Comparison of ENCODE assay signal across 10 mouse cellular contexts in genomic region chr2:173578595-173578994, GRCm38 (mm10). TPM values are rescaled to one million over a fixed set of nuclear protein-coding genes. Genes with fewer than 3 reads are reported as not detected.
DNase-seq lines count a peak whose midpoint lies in the region; ATAC-seq and TF ChIP-seq lines count a peak whose summit lies in the region.
"Had no signal": no experiment of that assay in that cellular context is flagged by ENCODE, and none has a peak within 500 bp of the region (broad histone marks: within the 10 kb centered on the region; RNA-seq: fewer than 3 reads in every experiment).

No protein-coding gene starts in this region.

- DNase-seq in kidney, adult 8-10 months: no peak
- DNase-seq in hindbrain, postnatal 0 days (ENCODE audit: low spot score): no peak
- no peak for DNase-seq in urinary bladder, postnatal 4 days (ENCODE audit: low spot score in 2 of 2)
- DNase-seq in urinary bladder, postnatal 25 days (ENCODE audit: low spot score): no peak
- DNase-seq: cerebellum, adult 11-12 months had no signal

- H3K9ac ChIP-seq in kidney, embryonic 14.5 days (ENCODE audit: low read depth, low read length): peak overlapping the region; percentile 56
- H3K9ac ChIP-seq in hindbrain, postnatal 0 days (replicated peaks; ENCODE audit: low read length): no peak overlapping the region
- no peak overlapping the region for H3K9ac ChIP-seq in midbrain, embryonic 16.5 days (ENCODE audit: low read depth, low read length)

- 27% methylated on average over 8 of the region's 8 CpGs for WGBS in kidney, embryonic 14.5 days
- 22% methylated on average over 8 of the region's 8 CpGs for WGBS in hindbrain, postnatal 0 days
- 24% methylated on average over 8 of the region's 8 CpGs for WGBS in midbrain, embryonic 16.5 days

- H3K4me1 ChIP-seq in kidney, embryonic 14.5 days (ENCODE audit: control insufficient read depth, insufficient read depth, low read length): 0 out of 2 replicates have a peak, but pooled peaks cover 8% of the 10 kb centered on the region
- no peaks in the 10 kb centered on the region for H3K4me1 ChIP-seq in hindbrain, postnatal 0 days (ENCODE audit: insufficient read depth, low read length)
- H3K4me1 ChIP-seq in midbrain, embryonic 16.5 days (ENCODE audit: control insufficient read depth, insufficient read depth, low read length): peaks cover 7% of the 10 kb centered on the region; the same call in 1 of the 2 replicates

- no peaks in the 10 kb centered on the region for H3K36me3 ChIP-seq in kidney, embryonic 14.5 days (ENCODE audit: control insufficient read depth, insufficient read depth, low read length)
- H3K36me3 ChIP-seq in hindbrain, postnatal 0 days (ENCODE audit: insufficient read depth, low read length): no peaks in the 10 kb centered on the region
- H3K36me3 ChIP-seq in midbrain, embryonic 16.5 days (ENCODE audit: control insufficient read depth, insufficient read depth, low read length): no peaks in the 10 kb centered on the region

- ATAC-seq in kidney, embryonic 14.5 days (ENCODE audit: low FRiP score, low TSS enrichment): peak; percentile 22
- peak; percentile 40 for ATAC-seq in common myeloid progenitor, adult 5-6 weeks (replicated peaks; ENCODE audit: low read depth, poor library complexity, severe bottlenecking)
- ATAC-seq in hindbrain, postnatal 0 days: 0 out of 2 replicates have a peak, but pooled peaks have one; percentile 14
- no peak for ATAC-seq in midbrain, embryonic 16.5 days
- no peak for ATAC-seq in cerebellum, adult (ENCODE audit: insufficient number of reproducible peaks, low FRiP score, low TSS enrichment)

- peak overlapping the region; percentile 89 for H3K4me2 ChIP-seq in kidney, embryonic 14.5 days (replicated peaks; ENCODE audit: low read depth, low read length)
- H3K4me2 ChIP-seq in hindbrain, postnatal 0 days (ENCODE audit: low read depth, low read length): peak overlapping the region; percentile 68
- H3K4me2 ChIP-seq in midbrain, embryonic 16.5 days (ENCODE audit: low read length): peak overlapping the region; percentile 87

- peak overlapping the region; percentile 45 for H3K4me3 ChIP-seq in kidney, embryonic 14.5 days (ENCODE audit: low read length)
- peak overlapping the region; percentile 41 for H3K4me3 ChIP-seq in hindbrain, postnatal 0 days (ENCODE audit: low read length)
- H3K4me3 ChIP-seq in midbrain, embryonic 16.5 days (ENCODE audit: low read depth, low read length): peak overlapping the region; percentile 46

- no peaks in the 10 kb centered on the region for H3K9me3 ChIP-seq in kidney, embryonic 14.5 days (ENCODE audit: control insufficient read depth, low read length)
- H3K9me3 ChIP-seq in hindbrain, postnatal 0 days (ENCODE audit: low read length): no peaks in the 10 kb centered on the region
- no peaks in the 10 kb centered on the region for H3K9me3 ChIP-seq in midbrain, embryonic 16.5 days (replicated peaks; ENCODE audit: control insufficient read depth, low read length, poor library complexity, severe bottlenecking)

- H3K27ac ChIP-seq in kidney, embryonic 14.5 days (ENCODE audit: low read depth, low read length): no peak overlapping the region
- no peak overlapping the region for H3K27ac ChIP-seq in hindbrain, postnatal 0 days
- no peak overlapping the region for H3K27ac ChIP-seq in midbrain, embryonic 16.5 days (ENCODE audit: low read length)

- TF ChIP-seq CTCF in hindbrain, postnatal 0 days (IDR thresholded peaks at IDR 0.05; ENCODE audit: low read depth): no peak

- peaks cover 12% of the 10 kb centered on the region; the same call in 1 of the 2 replicates for H3K27me3 ChIP-seq in kidney, embryonic 14.5 days (ENCODE audit: control insufficient read depth, insufficient read depth, low read length)
- H3K27me3 ChIP-seq in hindbrain, postnatal 0 days (ENCODE audit: insufficient read depth, low read length): peaks cover 7% of the 10 kb centered on the region; the same call in 1 of the 2 replicates
- H3K27me3 ChIP-seq in midbrain, embryonic 16.5 days (ENCODE audit: control insufficient read depth, insufficient read depth, low read depth, low read length): peaks cover 9% of the 10 kb centered on the region

RNA-seq across cellular contexts. Expression of gene Ankrd60, which starts 0.4 kb away (rescaled TPM):
- not detected in 2 replicates for polyA plus RNA-seq in kidney, embryonic 14.5 days (2014; fragmentation: Nextera tagmentation; extraction: Ambion mirVana)
- total RNA-seq in common myeloid progenitor, adult 5-6 weeks (2017): not detected in 2 replicates
- total RNA-seq in hindbrain, postnatal 0 days (2014; rRNA removed): not detected in 2 replicates
- polyA plus RNA-seq in hindbrain, postnatal 0 days (2015; fragmentation: Nextera tagmentation; extraction: Ambion mirVana): not detected in 2 replicates
- polyA plus RNA-seq in midbrain, embryonic 16.5 days (2015; fragmentation: Nextera tagmentation; extraction: Ambion mirVana): not detected in 2 replicates
- polyA plus RNA-seq: large intestine, adult 2 months had no signal

RNA-seq across cellular contexts. Expression of gene 1700021F07Rik, which starts 56.2 kb away (rescaled TPM):
- not detected in 2 replicates for polyA plus RNA-seq in kidney, embryonic 14.5 days (2014; fragmentation: Nextera tagmentation; extraction: Ambion mirVana)
- total RNA-seq in common myeloid progenitor, adult 5-6 weeks (2017): not detected in 2 replicates
- not detected in 2 replicates for total RNA-seq in hindbrain, postnatal 0 days (2014; rRNA removed)
- polyA plus RNA-seq in hindbrain, postnatal 0 days (2015; fragmentation: Nextera tagmentation; extraction: Ambion mirVana): not detected in 2 replicates
- not detected in 2 replicates for polyA plus RNA-seq in midbrain, embryonic 16.5 days (2015; fragmentation: Nextera tagmentation; extraction: Ambion mirVana)
- polyA plus RNA-seq: large intestine, adult 2 months had no signal

Comparison
In these comparisons a context has a peak if more than half of its experiments do, and no peak if none do; other contexts are left out.
1. ATAC-seq: peak in kidney, embryonic 14.5 days (single experiment), common myeloid progenitor, adult 5-6 weeks (single experiment) and hindbrain, postnatal 0 days (single experiment); none in midbrain, embryonic 16.5 days (single experiment) and cerebellum, adult (single experiment).
2. Peak in every context shown above with its lines, with median percentiles within 50 percentile points of each other: H3K4me2 ChIP-seq and H3K4me3 ChIP-seq.